Mouse (Mus musculus) small intestine, adult 2 months (tissue): ENCODE results near the gene Hmces. TPM values are rescaled to one million over a fixed set of nuclear protein-coding genes. Genes with fewer than 3 reads are reported as not detected.
A peak's percentile ranks its signal among the peaks of the same experiment; 100 is the strongest.

ENCODE experiments used
- H3K27ac ChIP-seq: fragments of 200-500 bp; 2 replicates; pipeline ENCODE4 v1.5.1; 2012; ENCODE audit warnings: low read depth, low read length, control low read depth, inconsistent platforms; ENCODE audit not compliant: insufficient read depth
- H3K27me3 ChIP-seq: fragments of 200-500 bp; 2 replicates; pipeline ENCODE4 v1.6.1; 2012; ENCODE audit warnings: mild to moderate bottlenecking, moderate library complexity, low read length, inconsistent platforms; ENCODE audit not compliant: control insufficient read depth, insufficient read depth
- H3K36me3 ChIP-seq: fragments of 200-500 bp; 2 replicates; pipeline ENCODE4 v1.6.1; 2012; ENCODE audit warnings: mild to moderate bottlenecking, low read length, control low read depth, inconsistent platforms; ENCODE audit not compliant: control insufficient read depth, insufficient read depth
- H3K4me1 ChIP-seq: fragments of 200-500 bp; 2 replicates; pipeline ENCODE4 v1.6.1; 2012; ENCODE audit warnings: low read length, inconsistent platforms, mixed read lengths; ENCODE audit not compliant: control insufficient read depth, insufficient read depth, insufficient read length
- H3K4me3 ChIP-seq: fragments of 200-500 bp; 2 replicates; pipeline ENCODE4 v1.5.1; 2012; ENCODE audit warnings: low read depth, mild to moderate bottlenecking, control low read depth, inconsistent platforms, low read length, moderate library complexity
- CTCF ChIP-seq: fragments of 200-500 bp; IDR thresholded peaks from 2 replicates; pipeline ENCODE4 v1.5.1; 2012; ENCODE audit warnings: low read depth, mild to moderate bottlenecking, control low read depth, inconsistent platforms, low read length, moderate library complexity, mixed read lengths; ENCODE audit not compliant: insufficient replicate concordance, insufficient read length; ENCODE audit errors: extremely low read depth
- POLR2A ChIP-seq: fragments of 200-500 bp; IDR thresholded peaks from 2 replicates; pipeline ENCODE4 v1.6.1; 2012; ENCODE audit warnings: low read depth, mild to moderate bottlenecking, control low read depth, inconsistent platforms, low read length, moderate library complexity
- WGBS: fragments of 180-500 bp; shearing (Covaris S2); methylation state at CpG from one replicate; pipeline ENCODE4 v1.1.7; 2018; 5-methylcytosine and 5-hydroxymethylcytosine counted together
- polyA plus RNA-seq: library from polyadenylated mRNA; depleted of rRNA; stranded (reverse); fragments of >200 nt; gene quantifications from 2 replicates; pipeline ENCODE4 v1.2.3, GENCODE M21; 2012

The Hmces gene
- polyA plus RNA-seq, 1 experiment, result 19.8 TPM

- H3K36me3 ChIP-seq, result no peaks in the 10 kb centered on the region
- no peak overlapping the region for H3K27ac ChIP-seq
- TF ChIP-seq POLR2A (no peak), CTCF (no peak)
- no peak overlapping the region for H3K4me3 ChIP-seq
- 92% methylated on average over 2 of the region's 2 CpGs for whole genome bisulfite sequencing
- peaks cover 29% of the 10 kb centered on the region for H3K4me1 ChIP-seq
- no peaks in the 10 kb centered on the region for H3K27me3 ChIP-seq
Observed at GRCm38 (mm10) chr6:87873963-87874362, 39.8 kb upstream of the Hmces start.

- Histone ChIP-seq H3K4me1 (peaks cover 28% of the 10 kb centered on the region), H3K27ac (peak overlapping the region; percentile 97), H3K36me3 (no peaks in the 10 kb centered on the region), H3K27me3 (no peaks in the 10 kb centered on the region), H3K4me3 (no peak overlapping the region)
- TF ChIP-seq POLR2A (no peak), CTCF (no peak)
- whole genome bisulfite sequencing, result 28% methylated on average over 1 of the region's 1 CpGs
Observed at GRCm38 (mm10) chr6:87875083-87875482, 38.7 kb upstream of the Hmces start.

GRCm38 (mm10) chr6:87875562-87875961 is 38.2 kb upstream of the Hmces start:
- 27% methylated on average over 7 of the region's 7 CpGs for WGBS
- Histone ChIP-seq H3K4me1 (peaks cover 28% of the 10 kb centered on the region), H3K36me3 (no peaks in the 10 kb centered on the region), H3K4me3 (no peak overlapping the region), H3K27me3 (no peaks in the 10 kb centered on the region), H3K27ac (peak overlapping the region; percentile 97)
- TF ChIP-seq POLR2A, result no peak
- no peak for TF ChIP-seq CTCF

GRCm38 (mm10) chr6:87876068-87876643 is 37.6 kb upstream of the Hmces start:
- Histone ChIP-seq H3K4me3 (no peak overlapping the region), H3K27me3 (no peaks in the 10 kb centered on the region), H3K36me3 (no peaks in the 10 kb centered on the region), H3K4me1 (peaks cover 28% of the 10 kb centered on the region), H3K27ac (peak overlapping the region; percentile 93)
- WGBS, result 70% methylated on average over 13 of the region's 13 CpGs
- no peak for TF ChIP-seq POLR2A
- no peak for TF ChIP-seq CTCF

GRCm38 (mm10) chr6:87879010-87879409 is 34.7 kb upstream of the Hmces start:
- Histone ChIP-seq H3K4me1 (peaks cover 22% of the 10 kb centered on the region), H3K27me3 (no peaks in the 10 kb centered on the region), H3K4me3 (no peak overlapping the region), H3K27ac (no peak overlapping the region), H3K36me3 (no peaks in the 10 kb centered on the region)
- WGBS, result 16% methylated on average over 4 of the region's 4 CpGs
- TF ChIP-seq CTCF, result no peak
- TF ChIP-seq POLR2A, result no peak

- Histone ChIP-seq H3K27me3 (no peaks in the 10 kb centered on the region), H3K4me3 (no peak overlapping the region), H3K27ac (no peak overlapping the region), H3K4me1 (peaks cover 21% of the 10 kb centered on the region), H3K36me3 (no peaks in the 10 kb centered on the region)
- 75% methylated on average over 3 of the region's 3 CpGs for WGBS
- no peak for TF ChIP-seq POLR2A
Observed at GRCm38 (mm10) chr6:87879628-87880027, 34.1 kb upstream of the Hmces start.

GRCm38 (mm10) chr6:87882221-87882620 is 31.5 kb upstream of the Hmces start:
- Histone ChIP-seq H3K27ac (no peak overlapping the region), H3K4me3 (no peak overlapping the region), H3K27me3 (no peaks in the 10 kb centered on the region), H3K36me3 (no peaks in the 10 kb centered on the region), H3K4me1 (peaks cover 7% of the 10 kb centered on the region; the same call in 1 of the 2 replicates)
- WGBS, result 85% methylated on average over 3 of the region's 3 CpGs
- TF ChIP-seq POLR2A, result no peak
- no peak for TF ChIP-seq CTCF

GRCm38 (mm10) chr6:87882816-87883215 is 30.9 kb upstream of the Hmces start:
- WGBS, result 74% methylated on average over 4 of the region's 4 CpGs
- no peak overlapping the region for H3K27ac ChIP-seq
- H3K27me3 ChIP-seq, result no peaks in the 10 kb centered on the region
- TF ChIP-seq CTCF (no peak), POLR2A (no peak)
- no peak overlapping the region for H3K4me3 ChIP-seq
- H3K4me1 ChIP-seq, result peaks cover 7% of the 10 kb centered on the region; the same call in 1 of the 2 replicates
- H3K36me3 ChIP-seq, result no peaks in the 10 kb centered on the region
